Mouse (Mus musculus): ENCODE data around the gene Ngdn. TPM values are rescaled to one million over a fixed set of nuclear protein-coding genes. Genes with fewer than 3 reads are reported as not detected.

Gene Ngdn
- total and polyA plus RNA-seq, 3 experiments: 75.4 to 111 (median 77.9) TPM

GRCm38 (mm10) chr14:54965631-54966030 lies 49.6 kb upstream of the Ngdn start:
- Histone ChIP-seq H3K9ac (ENCODE audit: insufficient read depth, low read depth) (no peak overlapping the region), H3K36me3 (replicated peaks in 1 of 2; ENCODE audit: control insufficient read depth in 1 of 2, insufficient read depth in 1 of 2, low read length in 1 of 2) (no peaks in the 10 kb centered on the region), H3K4me2 (ENCODE audit: insufficient read depth, low read depth, poor library complexity, severe bottlenecking) (no peak overlapping the region), H3K27ac (ENCODE audit: insufficient read depth, low read depth) (no peak overlapping the region), H3K79me2 (replicated peaks; ENCODE audit: control insufficient read depth, extremely low read depth, insufficient read depth, poor library complexity, severe bottlenecking) (no peaks in the 10 kb centered on the region), H3K4me3 (replicated peaks in 1 of 3; ENCODE audit: low read depth in 2 of 3, low read length in 2 of 3, poor library complexity in 1 of 3) (no peak overlapping the region), H3K27me3 (replicated peaks) (peaks cover 77% of the 10 kb centered on the region), H3K9me3 (replicated peaks; ENCODE audit: low read length) (peaks cover 2% of the 10 kb centered on the region), H3K4me1 (ENCODE audit: control insufficient read depth in 1 of 2, insufficient read depth in 2 of 2) (peaks cover 4 to 20% of the 10 kb centered on the region in 2 experiments; a peak in 2 of 4 replicates)
- in situ Hi-C loops (cut with MboI; ENCODE audit: low pct_ligation_motif_present, low pct_unique_long_range_greater_than_20kb, low sequenced_read_pairs): no loop called here
- DNase-seq (ENCODE audit: extremely low read depth): no peak
- dilution Hi-C loops (cut with MboI; ENCODE audit: extremely low pct_ligation_motif_present, extremely low pct_unique_long_range_greater_than_20kb, low sequenced_read_pairs): no loop called here
- no peak for TF ChIP-seq ZC3H11A (IDR thresholded peaks at IDR 0.05; ENCODE audit: low read depth, low read length)
- TF ChIP-seq IRF4 (IDR thresholded peaks at IDR 0.05; ENCODE audit: low read depth, low read length): no peak
- no peak for TF ChIP-seq PAX5 (IDR thresholded peaks at IDR 0.05; ENCODE audit: low read length)
- TF ChIP-seq CHD1 (IDR thresholded peaks at IDR 0.05; ENCODE audit: low read depth, low read length): no peak
- TF ChIP-seq MYC (IDR thresholded peaks at IDR 0.05; ENCODE audit: low read depth, low read length): no peak

- Histone ChIP-seq H3K27me3 (replicated peaks) (peaks cover 81% of the 10 kb centered on the region), H3K79me2 (replicated peaks; ENCODE audit: control insufficient read depth, extremely low read depth, insufficient read depth, poor library complexity, severe bottlenecking) (no peaks in the 10 kb centered on the region), H3K36me3 (replicated peaks in 1 of 2; ENCODE audit: control insufficient read depth in 1 of 2, insufficient read depth in 1 of 2, low read length in 1 of 2) (no peaks in the 10 kb centered on the region), H3K9me3 (replicated peaks; ENCODE audit: low read length) (peaks cover 2% of the 10 kb centered on the region), H3K9ac (ENCODE audit: insufficient read depth, low read depth) (no peak within 1 kb of the TSS), H3K27ac (ENCODE audit: insufficient read depth, low read depth) (no peak within 1 kb of the TSS), H3K4me3 (replicated peaks in 1 of 3; ENCODE audit: low read depth in 2 of 3, low read length in 2 of 3, poor library complexity in 1 of 3) (no peak within 1 kb of the TSS), H3K4me1 (ENCODE audit: control insufficient read depth in 1 of 2, insufficient read depth in 2 of 2) (peaks cover 0 to 15% of the 10 kb centered on the region in 2 experiments; a peak in 1 of 4 replicates), H3K4me2 (ENCODE audit: insufficient read depth, low read depth, poor library complexity, severe bottlenecking) (no peak within 1 kb of the TSS)
- DNase-seq (ENCODE audit: extremely low read depth): no peak
- in situ Hi-C loops (cut with MboI; ENCODE audit: low pct_ligation_motif_present, low pct_unique_long_range_greater_than_20kb, low sequenced_read_pairs) (no loop called here), dilution Hi-C loops (cut with MboI; ENCODE audit: extremely low pct_ligation_motif_present, extremely low pct_unique_long_range_greater_than_20kb, low sequenced_read_pairs) (no loop called here)
- no peak for TF ChIP-seq USF1 (IDR thresholded peaks at IDR 0.05; ENCODE audit: low read depth, low read length)
- TF ChIP-seq ELF1 (IDR thresholded peaks at IDR 0.05; ENCODE audit: low read depth, low read length): no peak
- TF ChIP-seq MEF2A (IDR thresholded peaks at IDR 0.05; ENCODE audit: borderline replicate concordance, low read depth, low read length): no peak
- no peak for TF ChIP-seq EP300 (IDR thresholded peaks at IDR 0.05; ENCODE audit: low read length)
- TF ChIP-seq SMC3 (IDR thresholded peaks at IDR 0.05; ENCODE audit: low read depth, low read length): no peak
- no peak for TF ChIP-seq MYC (IDR thresholded peaks at IDR 0.05; ENCODE audit: low read depth, low read length)
- no peak for TF ChIP-seq MAX (IDR thresholded peaks at IDR 0.05; ENCODE audit: low read length)
- TF ChIP-seq ZMIZ1 (IDR thresholded peaks at IDR 0.05; ENCODE audit: low read depth, low read length): no peak
- no peak for TF ChIP-seq ZNF384 (IDR thresholded peaks at IDR 0.05; ENCODE audit: low read depth, low read length)
- no peak for TF ChIP-seq SIN3A (IDR thresholded peaks at IDR 0.05; ENCODE audit: low read length)
- TF ChIP-seq CHD2 (IDR thresholded peaks at IDR 0.05; ENCODE audit: low read length): no peak
- TF ChIP-seq ETS1 (conservative IDR thresholded peaks at IDR 0.05; ENCODE audit: low read depth, low read length): no peak
- TF ChIP-seq UBTF (IDR thresholded peaks at IDR 0.05; ENCODE audit: low read depth, low read length): no peak
Measured at GRCm38 (mm10) chr14:54966320-54966977, 48.8 kb upstream of the Ngdn start, which contains the start of gene Myh6. TSS of gene Myh6 (minus strand) at chr14:54966927.

Data from CH12.LX (cell line).